Mouse (Mus musculus) bone marrow macrophage, adult 2 months (primary cell): ENCODE results near the gene Lyzl6.

ENCODE experiments used
- CTCF ChIP-seq: IDR thresholded peaks from 2 replicates; pipeline ENCODE4 v1.5.1; 2012; ENCODE audit warnings: low read depth, mild to moderate bottlenecking, low read length, moderate library complexity
- POLR2A ChIP-seq: IDR thresholded peaks from 2 replicates; pipeline ENCODE4 v1.6.1; 2012; ENCODE audit warnings: mild to moderate bottlenecking, low read depth, low read length, borderline replicate concordance

DNA sequence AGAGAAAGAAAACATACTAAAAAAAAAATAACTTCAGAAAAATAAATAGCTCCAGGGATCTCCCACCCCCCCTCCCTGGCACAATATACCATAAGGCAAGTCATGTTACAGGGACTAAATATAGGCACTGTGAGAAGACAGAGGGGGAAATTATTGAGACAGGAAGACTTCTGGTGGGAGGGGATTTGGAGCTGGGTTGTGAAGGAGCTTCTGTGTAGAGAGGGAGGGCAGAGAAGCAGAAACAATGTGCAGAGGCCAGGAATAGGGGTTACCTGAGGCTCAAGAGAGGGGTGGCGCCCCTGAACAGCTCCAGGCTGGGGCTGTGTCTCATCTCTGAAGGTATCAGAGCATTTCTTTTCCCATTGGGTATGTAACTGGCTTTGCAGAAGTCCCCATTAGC lies 27.0 kb upstream of the Lyzl6 start:
- TF ChIP-seq CTCF (no peak), POLR2A (no peak)
